Mouse (Mus musculus): Measurements from ENCODE around the gene Rrm2.
A peak's percentile ranks its signal among the peaks of the same experiment; 100 is the strongest.
"Not testable (repeated sequence)": the region's sequence is repeated elsewhere in the genome, so short reads cannot be mapped to it uniquely, and the experiment has no call there.

The Rrm2 gene

DNA sequence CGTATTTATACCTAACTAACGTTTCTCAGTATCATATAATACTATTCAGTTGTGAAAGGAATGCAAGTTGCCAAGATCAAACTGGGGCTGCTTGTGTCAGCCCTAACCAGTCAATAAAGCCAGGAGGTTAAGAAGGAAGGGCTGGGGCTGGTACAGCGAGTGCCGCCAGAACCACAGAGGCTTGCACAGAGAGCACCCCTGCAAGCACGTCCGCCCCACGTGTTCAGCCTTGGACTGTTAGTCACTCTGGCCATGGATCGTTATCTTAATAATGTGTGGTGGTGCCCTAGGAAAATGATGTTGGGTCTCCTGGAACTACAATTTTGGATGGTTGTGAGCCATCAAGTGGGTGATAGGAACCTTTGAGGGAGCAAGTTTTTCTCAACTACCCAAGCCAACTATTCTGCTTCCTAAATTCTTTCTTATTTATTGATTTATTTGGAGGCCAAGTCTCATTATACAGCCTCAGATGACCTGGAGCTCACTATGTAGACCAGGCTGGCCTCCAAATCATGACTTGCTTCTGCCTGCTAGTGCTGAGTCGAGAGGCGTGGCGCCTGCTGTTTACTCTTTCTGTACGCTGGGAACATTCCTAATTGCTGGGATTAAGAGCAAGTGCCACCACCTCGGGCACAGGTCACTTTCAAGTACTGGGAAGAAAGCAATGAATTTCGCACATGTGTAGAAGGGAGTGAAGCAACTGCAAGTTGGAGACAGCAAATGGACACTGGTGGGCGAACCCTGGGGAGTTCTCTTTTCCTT is 2.4 kb upstream of the Rrm2 start:
- DNase-seq (ENCODE audit: low read depth, low spot score), result no peak

DNA sequence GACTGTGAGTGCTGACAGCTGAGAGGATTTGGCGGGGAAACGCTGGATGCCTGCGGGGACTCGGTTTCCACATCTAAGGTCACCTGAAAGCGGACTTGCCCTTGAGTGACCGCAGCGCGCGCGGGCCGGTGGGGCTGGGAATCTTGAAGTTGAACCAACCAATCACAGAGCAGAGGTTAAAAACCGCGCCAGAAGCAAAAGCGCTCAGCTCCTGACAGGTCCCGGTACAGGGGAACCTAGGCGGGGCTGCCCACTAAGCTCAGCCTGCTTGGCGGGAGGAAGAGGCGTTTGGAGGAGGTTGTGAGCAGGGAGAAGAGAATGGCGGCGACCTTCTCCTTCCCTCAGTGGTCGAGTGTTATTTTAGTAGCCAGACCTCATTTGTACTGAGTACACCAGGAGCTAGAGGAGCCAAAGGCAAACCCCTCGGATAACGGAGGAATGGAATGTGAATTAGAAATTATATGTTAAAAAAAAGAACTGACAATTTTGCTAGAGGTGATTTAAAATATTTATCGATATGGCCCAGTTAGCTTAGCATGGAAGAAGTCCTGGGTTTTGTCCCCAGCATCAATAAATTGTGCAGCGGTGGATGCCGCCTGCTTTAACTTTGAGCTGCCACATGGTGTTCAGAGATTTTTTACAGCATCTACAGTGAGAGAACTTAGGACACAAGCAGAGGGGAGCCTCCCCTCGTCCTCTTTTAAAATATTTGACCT is 1.1 kb upstream of the Rrm2 start:
- DNase-seq (ENCODE audit: low read depth, low spot score), result peak; percentile 78

GRCm38 (mm10) chr12:24707480-24707802 is 600 bp upstream of the Rrm2 start:
- DNase-seq (ENCODE audit: low read depth, low spot score), result no peak

- DNase-seq (ENCODE audit: low read depth, low spot score), result no peak
Observed at GRCm38 (mm10) chr12:24708824-24709218, 780 bp downstream of the Rrm2 start.

DNA sequence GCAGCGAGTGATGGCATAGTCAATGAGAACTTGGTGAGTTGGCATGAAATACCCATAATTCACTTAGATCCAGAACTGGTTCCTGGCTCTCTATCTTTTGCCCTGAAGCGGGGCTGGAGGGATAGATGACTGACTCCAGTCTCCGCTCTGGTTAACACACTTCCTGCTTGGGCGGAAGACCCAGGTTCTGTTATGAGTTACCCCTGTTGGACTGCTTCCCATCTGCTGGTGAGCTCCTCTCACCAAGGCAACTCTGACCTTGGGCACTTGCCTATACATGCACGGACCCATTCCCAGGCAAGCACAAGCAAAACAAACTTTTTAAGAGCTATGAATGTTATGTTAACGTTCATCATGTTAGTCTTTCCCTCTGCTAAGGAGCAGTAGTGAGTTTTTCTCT is 1.4 kb downstream of the Rrm2 start:
- DNase-seq (ENCODE audit: low read depth, low spot score), result no peak

- DNase-seq (ENCODE audit: low read depth, low spot score), result peak; percentile 92
Observed at GRCm38 (mm10) chr12:24709831-24710508, 1.9 kb downstream of the Rrm2 start.

DNA sequence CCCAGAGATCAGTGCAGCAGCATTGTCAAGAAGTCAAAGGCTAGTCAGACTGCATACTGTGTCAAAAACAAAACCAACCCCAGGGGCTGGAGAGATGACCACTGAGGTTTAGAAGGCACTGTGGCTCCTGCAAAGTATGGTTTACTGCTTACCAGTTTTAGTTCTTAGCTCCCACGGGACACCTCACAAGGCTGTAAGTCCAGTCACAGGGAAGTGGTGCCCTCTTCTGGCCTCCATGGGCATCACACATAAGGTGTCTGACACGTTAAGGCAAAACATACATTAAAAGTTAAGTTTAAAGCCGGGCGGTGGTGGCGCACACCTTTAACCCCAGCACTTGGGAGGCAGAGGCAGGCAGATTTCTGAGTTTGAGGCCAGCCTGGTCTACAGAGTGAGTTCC is 2.6 kb downstream of the Rrm2 start:
- DNase-seq (ENCODE audit: low read depth, low spot score), result no peak

DNA sequence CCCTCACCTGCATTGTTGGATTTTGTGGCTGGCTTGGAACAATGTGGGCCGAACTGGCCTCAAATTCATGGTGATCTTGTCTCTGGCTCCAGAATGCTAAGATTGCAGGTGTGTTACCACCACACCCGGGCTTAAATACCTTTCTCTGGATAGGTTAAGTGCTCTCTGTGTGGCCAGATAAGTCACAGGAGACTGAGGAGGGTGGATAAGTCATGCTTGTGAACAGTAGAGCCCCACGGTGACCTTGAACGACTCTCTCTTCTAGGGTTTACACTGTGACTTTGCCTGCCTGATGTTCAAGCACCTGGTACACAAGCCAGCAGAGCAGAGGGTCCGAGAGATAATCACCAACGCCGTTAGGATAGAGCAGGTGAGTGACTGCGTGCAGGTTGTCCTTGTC is 4.4 kb downstream of the Rrm2 start:
- no peak for DNase-seq (ENCODE audit: low read depth, low spot score)

DNA sequence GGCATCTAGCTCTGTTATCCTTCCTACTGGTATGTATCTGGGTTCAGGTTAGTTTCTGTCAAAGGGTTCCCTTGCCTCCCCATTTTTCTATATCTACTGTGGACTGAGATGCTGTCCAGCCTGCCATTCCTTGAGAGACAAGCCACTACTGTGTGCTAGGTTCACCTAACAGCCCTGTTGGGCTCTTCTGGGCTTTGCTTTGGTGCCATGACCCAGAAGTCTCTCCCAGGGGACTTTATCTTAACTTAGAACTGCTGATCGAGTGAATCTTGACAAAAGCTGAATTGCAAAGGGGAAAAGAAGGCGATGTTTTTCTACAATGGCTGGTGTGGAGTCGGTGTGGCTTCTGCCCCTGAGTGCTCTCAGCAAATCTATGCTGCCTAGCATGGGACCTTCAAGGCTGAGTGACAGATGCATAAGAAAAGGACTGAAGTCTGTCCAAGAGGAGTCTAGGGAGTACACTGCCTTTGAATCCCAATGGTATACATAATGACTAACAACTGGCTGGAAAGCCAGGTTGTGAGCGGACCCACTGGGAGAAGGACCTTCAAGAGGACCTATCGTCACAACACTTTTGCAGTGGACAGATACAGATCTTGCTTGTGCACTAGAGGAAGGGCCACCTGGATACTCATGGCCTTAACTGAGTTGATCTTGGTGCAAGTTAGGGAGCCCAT is 6.7 kb downstream of the Rrm2 start:
- DNase-seq (ENCODE audit: low read depth, low spot score), result no peak

DNA sequence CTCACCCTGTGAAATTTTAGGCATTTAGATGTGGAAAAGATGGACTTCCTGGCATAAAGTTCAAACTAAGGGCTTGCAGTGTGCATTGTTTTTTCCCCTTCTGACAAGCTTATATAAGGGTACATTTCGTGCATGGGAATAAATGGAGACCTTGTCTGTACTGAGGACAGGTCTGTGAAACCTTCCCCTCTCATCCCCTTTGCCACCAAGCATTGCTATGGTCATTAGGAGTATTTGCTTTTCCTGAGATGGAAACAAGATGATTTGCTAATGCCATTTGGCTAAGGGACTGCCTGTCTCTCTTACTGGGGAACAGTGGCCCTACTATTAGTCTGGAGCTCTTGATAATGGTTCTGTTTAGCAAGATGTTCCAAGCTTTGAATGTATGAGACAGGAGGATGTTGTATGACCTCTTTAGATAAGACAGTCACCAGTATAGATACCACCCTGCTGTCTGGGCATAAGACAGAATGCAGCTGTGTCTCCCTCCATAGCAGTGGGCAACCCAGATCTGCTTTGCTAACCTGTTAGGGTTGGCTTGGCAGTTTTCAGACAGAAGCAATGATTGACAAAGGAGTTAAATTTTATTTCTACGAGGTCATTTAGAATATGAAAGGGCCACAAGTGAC is 7.3 kb downstream of the Rrm2 start:
- no peak for DNase-seq (ENCODE audit: low read depth, low spot score)

- no peak for DNase-seq (ENCODE audit: low read depth, low spot score)
Observed at GRCm38 (mm10) chr12:24716721-24717301, 8.8 kb downstream of the Rrm2 start.

DNA sequence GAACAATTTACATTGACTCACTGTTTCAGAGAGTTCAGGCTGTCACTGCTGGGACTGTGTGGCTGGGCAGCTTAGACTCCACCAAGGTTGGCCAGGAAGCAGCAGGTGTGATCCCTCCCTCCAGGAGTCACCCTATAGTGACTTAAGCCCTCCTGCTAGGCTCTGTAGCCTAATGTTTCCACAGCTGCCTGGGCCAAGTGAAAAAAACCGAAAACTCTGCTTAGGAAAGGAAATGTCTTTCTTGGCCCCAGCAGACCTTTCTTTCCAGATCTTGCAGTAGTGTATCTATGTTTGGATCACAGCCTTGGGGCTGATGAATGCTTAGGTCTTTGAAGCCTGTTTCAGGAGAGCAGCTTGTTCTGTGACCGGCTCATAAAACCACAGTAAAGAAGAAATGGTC is 15.4 kb downstream of the Rrm2 start:
- DNase-seq (ENCODE audit: low read depth, low spot score), result no peak

GRCm38 (mm10) chr12:24723859-24724258 is 15.8 kb downstream of the Rrm2 start:
- no peak for DNase-seq (ENCODE audit: low read depth, low spot score)

- DNase-seq (ENCODE audit: low read depth, low spot score), result peak; percentile 82
Observed at GRCm38 (mm10) chr12:24724369-24724768, 16.3 kb downstream of the Rrm2 start.

- no peak for DNase-seq (ENCODE audit: low read depth, low spot score)
Observed at GRCm38 (mm10) chr12:24734828-24735394, 26.9 kb downstream of the Rrm2 start.

DNA sequence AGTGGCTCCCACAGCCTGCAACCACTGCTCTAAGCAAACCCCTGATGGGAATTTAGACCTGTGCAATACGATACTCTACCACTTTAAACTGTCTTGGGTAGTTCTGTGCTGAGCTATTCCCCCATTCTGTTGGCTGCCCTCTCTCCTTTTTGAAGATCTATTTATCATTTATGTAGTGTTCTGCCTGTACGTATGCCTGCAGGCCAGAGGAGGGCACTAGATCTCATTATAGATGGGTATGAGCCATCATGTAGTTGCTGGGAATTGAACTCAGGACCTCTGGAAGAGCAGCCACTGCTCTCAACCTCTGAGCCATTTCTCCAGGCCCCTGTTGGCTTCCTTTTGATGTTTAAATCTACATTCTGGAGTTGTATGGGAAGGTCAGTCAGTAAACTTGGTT is 28.9 kb downstream of the Rrm2 start:
- no peak for DNase-seq (ENCODE audit: low read depth, low spot score)

DNA sequence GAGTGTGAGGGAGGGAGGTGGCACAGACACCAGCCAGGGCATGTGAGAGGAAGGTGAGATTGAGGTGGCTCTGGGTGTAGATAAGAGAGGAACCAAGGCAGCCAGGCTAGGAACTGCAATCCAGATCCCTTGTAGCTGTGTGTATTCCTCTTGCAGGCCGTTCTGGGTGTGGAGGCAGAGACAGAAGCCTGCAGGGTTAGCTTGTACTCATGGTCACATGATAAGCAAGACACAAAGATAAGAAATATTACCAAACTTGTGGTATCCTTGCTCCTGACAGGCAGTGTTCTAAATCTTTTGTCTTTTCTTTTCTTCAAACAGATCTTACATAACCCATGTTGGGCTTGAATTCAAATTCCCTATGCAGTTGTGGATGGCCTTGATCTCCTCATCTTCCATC is 31.9 kb downstream of the Rrm2 start:
- no peak for DNase-seq (ENCODE audit: low read depth, low spot score)

- DNase-seq (ENCODE audit: low read depth, low spot score), result not testable (repeated sequence)
Observed at GRCm38 (mm10) chr12:24741535-24741934, 33.5 kb downstream of the Rrm2 start.

DNA sequence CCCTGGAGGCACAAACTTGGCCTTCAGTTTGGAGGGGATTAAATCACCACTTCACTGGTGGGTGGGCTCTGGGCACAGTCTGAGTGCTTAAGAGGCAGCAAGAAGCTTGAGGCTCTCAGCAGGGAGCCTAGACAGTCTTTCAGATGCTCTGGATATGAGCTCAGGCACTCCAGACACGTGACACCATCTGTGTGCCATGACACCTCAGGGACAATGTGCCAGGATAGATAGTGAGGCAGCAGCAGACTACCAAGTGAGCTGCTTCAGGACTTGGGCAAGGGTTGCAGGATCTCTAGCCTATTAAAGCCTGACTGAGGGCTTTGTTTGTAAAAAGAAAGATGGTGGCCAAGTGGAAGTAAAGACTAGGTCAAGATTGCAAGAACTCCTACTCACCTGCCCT is 36.3 kb downstream of the Rrm2 start:
- no peak for DNase-seq (ENCODE audit: low read depth, low spot score)

DNA sequence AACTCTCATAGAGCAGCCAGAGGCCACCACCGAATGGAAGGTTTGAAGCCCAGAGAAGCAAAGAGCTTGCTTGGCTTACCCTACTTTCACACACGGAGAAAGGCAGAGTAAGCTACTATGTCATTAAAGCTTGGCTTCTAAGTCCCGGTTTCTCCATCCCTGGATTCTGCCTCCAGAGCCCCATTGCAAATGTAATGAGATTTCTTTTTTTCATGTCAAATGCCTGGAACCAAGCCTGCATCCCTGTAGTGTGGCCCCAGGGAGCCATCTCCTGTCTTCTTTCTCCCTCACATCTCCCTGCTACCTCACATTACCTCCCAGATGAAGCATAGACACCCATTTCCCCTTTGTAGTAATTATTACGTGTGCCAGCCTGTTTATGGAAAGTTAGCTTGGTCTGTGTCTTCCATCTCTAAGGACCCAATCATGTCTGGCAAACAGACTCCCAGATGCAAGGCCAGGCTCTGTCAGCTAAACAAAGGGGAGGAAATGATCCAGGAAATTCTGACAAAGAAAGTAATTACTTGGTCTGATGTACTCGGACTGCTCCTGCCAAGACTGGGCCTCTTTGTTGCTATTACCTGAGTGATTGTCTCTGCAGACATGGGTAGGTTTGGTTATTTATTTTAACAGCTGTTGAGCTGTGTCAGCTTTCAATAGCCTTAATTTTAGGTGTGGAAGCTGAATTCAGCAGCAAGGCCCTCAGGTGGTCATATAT is 38.7 kb downstream of the Rrm2 start:
- no peak for DNase-seq (ENCODE audit: low read depth, low spot score)
